Mouse (Mus musculus) C2C12 (cell line): ENCODE results near the gene Ppp4r2. TPM values are rescaled to one million over a fixed set of nuclear protein-coding genes. Genes with fewer than 3 reads are reported as not detected.
A peak's percentile ranks its signal among the peaks of the same experiment; 100 is the strongest.

Experiments used
- H3K27me3 ChIP-seq: one replicate; pipeline ENCODE4 v1.6.1; 2011; ENCODE audit not compliant: control insufficient read depth, insufficient read depth, insufficient read length
- H3K36me3 ChIP-seq: one replicate; pipeline ENCODE4 v1.6.1; 2011; ENCODE audit not compliant: control insufficient read depth, insufficient read depth
- H3K4me3 ChIP-seq: one replicate; pipeline ENCODE4 v1.5.1; 2011; ENCODE audit warnings: mild to moderate bottlenecking, control low read depth; ENCODE audit not compliant: poor library complexity, insufficient read depth, severe bottlenecking
- H3K79me2 ChIP-seq: one replicate; pipeline ENCODE4 v1.6.1; 2011; ENCODE audit not compliant: control insufficient read depth, insufficient read depth
- H3K79me3 ChIP-seq: one replicate; pipeline ENCODE4 v1.6.1; 2011; ENCODE audit warnings: low read depth, control low read depth
- H3ac ChIP-seq: one replicate; pipeline ENCODE3; 2011; ENCODE audit warnings: low read depth; ENCODE audit not compliant: control insufficient read depth, insufficient read length
- CEBPB ChIP-seq: IDR thresholded peaks from one replicate; pipeline ENCODE4 v1.6.1; 2011; ENCODE audit warnings: low read depth, mild to moderate bottlenecking, control low read depth, moderate library complexity
- CTCF ChIP-seq: IDR thresholded peaks from one replicate; pipeline ENCODE4 v1.5.1; 2011; ENCODE audit not compliant: control insufficient read depth, insufficient read depth, insufficient read length
- FOSL1 ChIP-seq: IDR thresholded peaks from one replicate; pipeline ENCODE4 v1.8.0; 2011; ENCODE audit warnings: mild to moderate bottlenecking, low read length; ENCODE audit not compliant: poor library complexity, insufficient read depth, severe bottlenecking
- MAX ChIP-seq: IDR thresholded peaks from one replicate; pipeline ENCODE4 v1.6.1; 2011; ENCODE audit warnings: mild to moderate bottlenecking, control low read depth
- MYOD1 ChIP-seq: IDR thresholded peaks from one replicate; pipeline ENCODE4 v1.6.1; 2011; ENCODE audit warnings: low read depth; ENCODE audit not compliant: control insufficient read depth, insufficient read length
- MYOG ChIP-seq: IDR thresholded peaks from one replicate; pipeline ENCODE4 v1.6.1; 2011; ENCODE audit not compliant: control insufficient read depth, insufficient read length; ENCODE audit errors: extremely low read depth
- USF1 ChIP-seq: IDR thresholded peaks from one replicate; pipeline ENCODE4 v1.6.1; 2011; ENCODE audit warnings: low read depth, mild to moderate bottlenecking, control low read depth, moderate library complexity
- polyA plus RNA-seq: library from polyadenylated mRNA; unstranded; fragments of >200 nt; fragmentation: generic; extraction: Trizol; gene quantifications from one replicate; pipeline ENCODE4 v1.2.1, GENCODE M21; 2012; ENCODE audit warnings: missing spikeins

Ppp4r2 gene
- polyA plus RNA-seq, 1 experiment, result 20.9 TPM

GRCm38 (mm10) chr6:100885376-100885775, 52.0 kb downstream of the Ppp4r2 start:
- peak; percentile 18 for TF ChIP-seq USF1
- TF ChIP-seq MYOG, result no peak
- peaks cover 31% of the 10 kb centered on the region for H3K27me3 ChIP-seq

GRCm38 (mm10) chr6:100887012-100887411, 53.6 kb downstream of the Ppp4r2 start:
- Histone ChIP-seq H3ac (no peak overlapping the region), H3K27me3 (peaks cover 22% of the 10 kb centered on the region), H3K4me3 (no peak overlapping the region), H3K79me2 (no peaks in the 10 kb centered on the region), H3K36me3 (no peaks in the 10 kb centered on the region), H3K79me3 (no peaks in the 10 kb centered on the region)
- TF ChIP-seq MYOG (no peak), FOSL1 (no peak), CTCF (no peak), MAX (no peak), MYOD1 (no peak), USF1 (no peak)

More at GRCm38 (mm10) chr6:100885376-100885775, 52.0 kb downstream of the Ppp4r2 start:
- Histone ChIP-seq H3K36me3 (no peaks in the 10 kb centered on the region), H3ac (no peak overlapping the region), H3K79me3 (no peaks in the 10 kb centered on the region), H3K4me3 (no peak overlapping the region), H3K79me2 (no peaks in the 10 kb centered on the region)

GRCm38 (mm10) chr6:100889340-100889739, 55.9 kb downstream of the Ppp4r2 start:
- H3K79me2 ChIP-seq, result no peaks in the 10 kb centered on the region
- TF ChIP-seq MYOD1 (no peak), CEBPB (no peak)
- H3K36me3 ChIP-seq, result no peaks in the 10 kb centered on the region
- peaks cover 38% of the 10 kb centered on the region for H3K27me3 ChIP-seq
- no peak overlapping the region for H3ac ChIP-seq
- H3K4me3 ChIP-seq, result no peak overlapping the region
- no peaks in the 10 kb centered on the region for H3K79me3 ChIP-seq

GRCm38 (mm10) chr6:100892489-100892888, 59.1 kb downstream of the Ppp4r2 start:
- Histone ChIP-seq H3K27me3 (peaks cover 45% of the 10 kb centered on the region), H3K79me3 (no peaks in the 10 kb centered on the region), H3K79me2 (no peaks in the 10 kb centered on the region), H3K4me3 (no peak overlapping the region), H3ac (no peak overlapping the region), H3K36me3 (no peaks in the 10 kb centered on the region)
- TF ChIP-seq MAX (no peak), MYOD1 (no peak), FOSL1 (no peak), USF1 (no peak), CTCF (no peak)

GRCm38 (mm10) chr6:100893073-100893472, 59.7 kb downstream of the Ppp4r2 start:
- TF ChIP-seq MAX (no peak), CTCF (no peak), CEBPB (no peak), USF1 (no peak), MYOG (no peak), MYOD1 (no peak)
- H3K79me3 ChIP-seq, result no peaks in the 10 kb centered on the region
- H3K4me3 ChIP-seq, result no peak overlapping the region
- no peaks in the 10 kb centered on the region for H3K79me2 ChIP-seq
- no peaks in the 10 kb centered on the region for H3K36me3 ChIP-seq
- no peak overlapping the region for H3ac ChIP-seq
- peaks cover 45% of the 10 kb centered on the region for H3K27me3 ChIP-seq

GRCm38 (mm10) chr6:100895183-100895582, 61.8 kb downstream of the Ppp4r2 start:
- Histone ChIP-seq H3K79me2 (no peaks in the 10 kb centered on the region), H3K36me3 (no peaks in the 10 kb centered on the region), H3K27me3 (peaks cover 31% of the 10 kb centered on the region), H3ac (no peak overlapping the region), H3K79me3 (no peaks in the 10 kb centered on the region), H3K4me3 (no peak overlapping the region)
- TF ChIP-seq FOSL1, result no peak
- TF ChIP-seq CEBPB, result no peak
- TF ChIP-seq MYOG, result no peak
- no peak for TF ChIP-seq CTCF
- TF ChIP-seq MAX, result no peak
- no peak for TF ChIP-seq USF1
- no peak for TF ChIP-seq MYOD1
